Mouse (Mus musculus) bone marrow macrophage, adult 2 months (primary cell): Measurements from ENCODE around the gene Myd88.

ENCODE experiments used
- CTCF ChIP-seq: IDR thresholded peaks from 2 replicates; pipeline ENCODE4 v1.5.1; 2012; ENCODE audit warnings: low read depth, mild to moderate bottlenecking, low read length, moderate library complexity
- POLR2A ChIP-seq: IDR thresholded peaks from 2 replicates; pipeline ENCODE4 v1.6.1; 2012; ENCODE audit warnings: mild to moderate bottlenecking, low read depth, low read length, borderline replicate concordance

- no peak for TF ChIP-seq CTCF
- TF ChIP-seq POLR2A: no peak
Measured at GRCm38 (mm10) chr9:119323260-119323645, 18.0 kb downstream of the Myd88 start.
